Mouse (Mus musculus): ENCODE results near the gene Hsd3b7. TPM values are rescaled to one million over a fixed set of nuclear protein-coding genes. Genes with fewer than 3 reads are reported as not detected.
"Not testable (repeated sequence)": the region's sequence is repeated elsewhere in the genome, so short reads cannot be mapped to it uniquely, and the experiment has no call there.

The Hsd3b7 gene
- total RNA-seq, 2 experiments from 2014 or later: 5.9 to 6.6 TPM

GRCm38 (mm10) chr7:127773664-127774384, 26.6 kb upstream of the Hsd3b7 start:
- DNase-seq (ENCODE audit: low spot score in 2 of 2): peak; percentile 63 to 71

GRCm38 (mm10) chr7:127775837-127776236, 24.6 kb upstream of the Hsd3b7 start:
- DNase-seq (ENCODE audit: low spot score in 2 of 2): not testable (repeated sequence)

GRCm38 (mm10) chr7:127776426-127776825, 24.0 kb upstream of the Hsd3b7 start, which contains the start of gene Setd1a:
Gene Setd1a, plus strand, starts transcription at chr7:127776670.
- peak; percentile 86 to 91 for DNase-seq (ENCODE audit: low spot score in 2 of 2)

GRCm38 (mm10) chr7:127776878-127777473, 23.4 kb upstream of the Hsd3b7 start:
- peak; percentile 97 to 98 for DNase-seq (ENCODE audit: low spot score in 2 of 2)

- DNase-seq (ENCODE audit: low spot score in 2 of 2): peak in 1 of 2 experiments; percentile 39
These were observed 22.7 kb upstream of the Hsd3b7 start for GRCm38 (mm10) chr7:127777474-127778266.

GRCm38 (mm10) chr7:127778350-127778749, 22.1 kb upstream of the Hsd3b7 start:
- no peak for DNase-seq (ENCODE audit: low spot score in 2 of 2)

GRCm38 (mm10) chr7:127785308-127785707, 15.1 kb upstream of the Hsd3b7 start, which contains the start of gene Gm49388:
Gene Gm49388, plus strand, starts transcription at chr7:127785608.
- DNase-seq (ENCODE audit: low spot score in 2 of 2): no peak

- no peak for DNase-seq (ENCODE audit: low spot score in 2 of 2)
These were observed 3.1 kb upstream of the Hsd3b7 start for GRCm38 (mm10) chr7:127797076-127797845.

- no peak for DNase-seq (ENCODE audit: low spot score in 2 of 2)
These were observed 1.8 kb upstream of the Hsd3b7 start for GRCm38 (mm10) chr7:127798591-127798990.

GRCm38 (mm10) chr7:127799211-127799610, 1.2 kb upstream of the Hsd3b7 start:
- no peak for DNase-seq (ENCODE audit: low spot score in 2 of 2)

GRCm38 (mm10) chr7:127799738-127800137, 666 bp upstream of the Hsd3b7 start:
- DNase-seq (ENCODE audit: low spot score in 2 of 2): no peak

- no peak for DNase-seq (ENCODE audit: low spot score in 2 of 2)
These were observed 712 bp downstream of the Hsd3b7 start for GRCm38 (mm10) chr7:127801010-127801621.

- DNase-seq (ENCODE audit: low spot score in 2 of 2): peak in 1 of 2 experiments; percentile 52
These were observed 1.9 kb downstream of the Hsd3b7 start for GRCm38 (mm10) chr7:127802313-127802712.

GRCm38 (mm10) chr7:127808821-127809220, 8.4 kb downstream of the Hsd3b7 start:
- DNase-seq (ENCODE audit: low spot score in 2 of 2): no peak

GRCm38 (mm10) chr7:127809846-127810245, 9.4 kb downstream of the Hsd3b7 start:
- DNase-seq (ENCODE audit: low spot score in 2 of 2): no peak

- no peak for DNase-seq (ENCODE audit: low spot score in 2 of 2)
These were observed 10.2 kb downstream of the Hsd3b7 start for GRCm38 (mm10) chr7:127810650-127811049.

GRCm38 (mm10) chr7:127811240-127811639, 10.8 kb downstream of the Hsd3b7 start:
- no peak for DNase-seq (ENCODE audit: low spot score in 2 of 2)

- no peak for DNase-seq (ENCODE audit: low spot score in 2 of 2)
These were observed 11.9 kb downstream of the Hsd3b7 start for GRCm38 (mm10) chr7:127812292-127812691.

- no peak for DNase-seq (ENCODE audit: low spot score in 2 of 2)
These were observed 13.4 kb downstream of the Hsd3b7 start for GRCm38 (mm10) chr7:127813821-127814220.

GRCm38 (mm10) chr7:127814241-127814921, 14.0 kb downstream of the Hsd3b7 start:
- peak; percentile 75 to 88 for DNase-seq (ENCODE audit: low spot score in 2 of 2)
